Mouse (Mus musculus) C2C12 (cell line): Measurements from ENCODE around the gene Clec12b.

Source experiments
- CTCF ChIP-seq: IDR thresholded peaks from one replicate; pipeline ENCODE4 v1.5.1; 2011; ENCODE audit not compliant: control insufficient read depth, insufficient read depth, insufficient read length
- MAX ChIP-seq: IDR thresholded peaks from one replicate; pipeline ENCODE4 v1.6.1; 2011; ENCODE audit warnings: mild to moderate bottlenecking, control low read depth

DNA sequence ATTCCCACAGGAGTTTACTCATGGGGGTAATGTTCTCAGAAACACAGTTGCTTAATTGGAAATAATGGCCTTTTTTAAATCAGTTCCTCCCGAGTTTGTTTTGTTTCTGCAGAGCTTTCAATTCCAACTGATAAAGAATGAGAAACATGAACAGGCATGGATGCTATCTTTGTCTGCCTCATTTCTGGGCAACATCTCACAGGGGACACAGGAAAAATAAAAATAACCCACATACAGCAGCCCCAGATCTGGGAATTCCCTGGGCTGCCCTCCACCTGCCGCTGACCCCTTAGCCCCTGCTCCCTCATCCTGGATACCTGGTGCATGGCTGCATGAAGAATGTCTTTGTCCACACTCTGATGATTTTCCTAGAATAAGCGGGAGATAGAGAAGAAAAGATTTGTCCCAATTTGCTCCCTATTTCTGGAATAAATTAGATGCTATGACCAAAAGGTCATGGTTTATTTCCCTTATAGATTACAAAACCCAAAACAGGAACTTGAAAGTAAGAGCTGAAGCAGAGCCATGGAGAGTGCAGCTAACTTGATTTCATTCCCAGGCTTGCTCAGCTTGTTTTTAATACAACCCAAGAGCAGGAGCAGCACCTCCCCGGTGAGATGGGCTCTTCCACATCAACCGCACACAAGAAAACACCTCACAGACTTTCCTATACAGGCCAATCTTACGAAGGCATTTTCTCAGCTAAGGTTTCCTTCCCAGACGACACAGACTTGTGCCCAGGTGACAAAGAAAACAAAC, 16.1 kb downstream of the Clec12b start:
- no peak for TF ChIP-seq CTCF
- TF ChIP-seq MAX = no peak
